Mouse (Mus musculus) midbrain, postnatal 0 days (tissue): ENCODE data around the gene Zfp462. TPM values are rescaled to one million over a fixed set of nuclear protein-coding genes. Genes with fewer than 3 reads are reported as not detected.

Experiments
- ATAC-seq: fragments of 200-750 bp; cut with Nextera tagmentation; 2 replicates; pipeline ENCODE4 v1.8.0; 2017; ENCODE audit warnings: moderate number of reproducible peaks, mild to moderate bottlenecking, moderate TSS enrichment, moderate library complexity; ENCODE audit not compliant: low FRiP score
- DNase-seq: peaks from one replicate; pipeline ENCODE4 v3.0.0-alpha.2; 2015; ENCODE audit warnings: low spot score
- H3K27ac ChIP-seq: fragments of 300-500 bp; sonication (generic); 2 replicates; pipeline ENCODE4 v1.5.1; 2014; ENCODE audit warnings: low read depth, mild to moderate bottlenecking, low read length, mixed read lengths
- H3K27me3 ChIP-seq: fragments of 300-500 bp; sonication (generic); 2 replicates; pipeline ENCODE4 v1.6.1; 2014; ENCODE audit warnings: low read length, control low read depth, mixed read lengths; ENCODE audit not compliant: insufficient read depth
- H3K36me3 ChIP-seq: fragments of 300-500 bp; sonication (generic); 2 replicates; pipeline ENCODE4 v1.6.1; 2014; ENCODE audit warnings: low read length, control low read depth, mixed read lengths; ENCODE audit not compliant: insufficient read depth
- H3K4me1 ChIP-seq: fragments of 300-500 bp; sonication (generic); 2 replicates; pipeline ENCODE4 v1.6.1; 2014; ENCODE audit warnings: mild to moderate bottlenecking, control low read depth, antibody characterized with exemption, low read length, mixed read lengths; ENCODE audit not compliant: insufficient read depth
- H3K4me2 ChIP-seq: fragments of 300-500 bp; sonication (generic); 2 replicates; pipeline ENCODE4 v1.6.1; 2014; ENCODE audit warnings: low read depth, mild to moderate bottlenecking, low read length, mixed read lengths; ENCODE audit not compliant: poor library complexity, severe bottlenecking
- H3K4me3 ChIP-seq: fragments of 300-500 bp; sonication (generic); 2 replicates; pipeline ENCODE4 v1.5.1; 2014; ENCODE audit warnings: low read depth, mild to moderate bottlenecking, low read length, moderate library complexity
- H3K9ac ChIP-seq: fragments of 300-500 bp; sonication (generic); replicated peaks from 2 replicates; pipeline ENCODE4 v1.6.1; 2014; ENCODE audit warnings: mild to moderate bottlenecking, low read length, moderate library complexity, mixed read lengths; ENCODE audit not compliant: poor library complexity, severe bottlenecking
- H3K9me3 ChIP-seq: fragments of 300-500 bp; sonication (generic); 2 replicates; pipeline ENCODE4 v1.6.1; 2016; ENCODE audit warnings: low read length, control low read depth
- CTCF ChIP-seq: IDR thresholded peaks from 2 replicates; pipeline ENCODE4 v1.5.1; 2016; ENCODE audit warnings: antibody characterized with exemption, mild to moderate bottlenecking
- WGBS: fragments of 180-500 bp; shearing (Covaris S2); extraction: QIAGEN DNeasy Blood & Tissue Kit; methylation state at CpG from one replicate; pipeline ENCODE4 v1.1.7; 2014; 5-methylcytosine and 5-hydroxymethylcytosine counted together
- polyA plus RNA-seq: library from polyadenylated mRNA; unstranded; fragments of >200 nt; fragmentation: Nextera tagmentation; extraction: Ambion mirVana; gene quantifications from 2 replicates; pipeline ENCODE4 v1.2.1, GENCODE M21; 2015
- total RNA-seq: library from RNA; depleted of rRNA; stranded (reverse); fragments of >200 nt; gene quantifications from 2 replicates; pipeline ENCODE4 v1.2.3, GENCODE M21; 2014

Gene Zfp462
- total and polyA plus RNA-seq, 2 experiments from 2014 or later: 9.1 to 51.5 TPM

- TF ChIP-seq CTCF: no peak
- Histone ChIP-seq H3K27ac (no peak overlapping the region), H3K36me3 (peaks cover 18% of the 10 kb centered on the region), H3K9ac (no peak overlapping the region), H3K4me2 (no peak overlapping the region), H3K4me1 (0 out of 2 replicates have a peak, but pooled peaks cover 1% of the 10 kb centered on the region), H3K4me3 (no peak overlapping the region), H3K27me3 (no peaks in the 10 kb centered on the region), H3K9me3 (no peaks in the 10 kb centered on the region)
- ATAC-seq (no peak), DNase-seq (no peak)
- 84% methylated on average over 6 of the region's 6 CpGs for WGBS
Measured at GRCm38 (mm10) chr4:55084080-55084688, 139.3 kb downstream of the Zfp462 start.

DNA sequence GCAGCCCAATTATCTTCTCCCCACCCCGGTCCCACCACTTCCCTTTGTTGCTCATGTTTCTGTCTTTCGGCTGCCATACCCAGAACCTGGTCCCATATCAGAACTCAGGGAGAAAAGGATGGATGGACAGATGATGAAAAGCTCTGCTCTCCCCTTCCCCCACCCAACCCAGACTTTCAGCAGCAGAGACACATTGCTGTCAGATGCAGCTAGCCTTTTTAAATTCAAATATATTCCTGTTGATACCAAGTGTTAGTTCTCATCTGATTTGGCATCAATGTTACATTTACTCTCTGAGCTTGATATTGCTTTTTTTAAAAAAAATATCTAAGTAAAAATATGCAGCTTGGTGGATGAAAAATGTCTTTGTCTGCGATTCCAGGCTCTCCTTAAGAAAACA lies 143.3 kb downstream of the Zfp462 start:
- ATAC-seq: no peak
- Histone ChIP-seq H3K4me1 (0 out of 2 replicates have a peak, but pooled peaks cover 3% of the 10 kb centered on the region), H3K27ac (no peak overlapping the region), H3K27me3 (no peaks in the 10 kb centered on the region), H3K9me3 (no peaks in the 10 kb centered on the region), H3K4me3 (no peak overlapping the region), H3K4me2 (no peak overlapping the region), H3K9ac (no peak overlapping the region), H3K36me3 (peaks cover 6% of the 10 kb centered on the region; the same call in 1 of the 2 replicates)
- DNase-seq: no peak
- no peak for TF ChIP-seq CTCF
- WGBS: 88% methylated on average over 3 of the region's 3 CpGs

- peak overlapping the region; percentile 26; the same call in 1 of the 2 replicates for H3K27ac ChIP-seq
- WGBS: 18% methylated on average over 6 of the region's 6 CpGs
- no peak for DNase-seq
Measured at GRCm38 (mm10) chr4:55088922-55089321, 144.1 kb downstream of the Zfp462 start.

GRCm38 (mm10) chr4:55097157-55097556 lies 152.3 kb downstream of the Zfp462 start:
- Histone ChIP-seq H3K4me2 (no peak overlapping the region), H3K27me3 (no peaks in the 10 kb centered on the region), H3K4me3 (no peak overlapping the region), H3K9ac (no peak overlapping the region), H3K27ac (no peak overlapping the region), H3K36me3 (no peaks in the 10 kb centered on the region), H3K9me3 (no peaks in the 10 kb centered on the region), H3K4me1 (no peaks in the 10 kb centered on the region)
- 47% methylated on average over 2 of the region's 2 CpGs for WGBS
- no peak for TF ChIP-seq CTCF
- DNase-seq (no peak), ATAC-seq (no peak)

More at GRCm38 (mm10) chr4:55088922-55089321, 144.1 kb downstream of the Zfp462 start:
- ATAC-seq: no peak
- Histone ChIP-seq H3K9me3 (no peaks in the 10 kb centered on the region), H3K4me3 (no peak overlapping the region), H3K36me3 (peaks cover 3% of the 10 kb centered on the region; the same call in 1 of the 2 replicates), H3K9ac (no peak overlapping the region), H3K4me2 (no peak overlapping the region), H3K4me1 (0 out of 2 replicates have a peak, but pooled peaks cover 3% of the 10 kb centered on the region), H3K27me3 (no peaks in the 10 kb centered on the region)
- no peak for TF ChIP-seq CTCF

DNA sequence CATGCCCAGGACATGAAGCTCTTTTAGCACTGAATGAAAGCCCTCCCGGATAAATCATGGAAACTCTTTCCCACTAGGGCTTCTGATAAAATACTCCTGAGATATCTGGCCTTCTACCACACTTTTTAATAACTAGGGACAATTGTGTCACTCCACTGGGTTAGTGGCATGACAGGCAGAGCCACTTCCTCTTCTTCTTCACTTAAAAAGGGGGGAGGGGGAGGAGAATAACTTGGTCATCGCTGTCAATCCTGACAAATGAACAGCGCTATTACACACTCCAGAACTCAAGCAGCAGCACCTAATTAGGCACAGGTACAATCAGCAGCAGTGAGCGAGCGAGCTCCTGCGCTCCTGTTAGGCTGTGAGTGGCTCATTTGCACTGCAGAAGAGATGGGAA lies 153.5 kb downstream of the Zfp462 start:
- H3K36me3 ChIP-seq: no peaks in the 10 kb centered on the region
- no peak overlapping the region for H3K27ac ChIP-seq
- no peak for TF ChIP-seq CTCF
- WGBS: 60% methylated on average over 6 of the region's 6 CpGs
- H3K4me1 ChIP-seq: no peaks in the 10 kb centered on the region
- no peak overlapping the region for H3K9ac ChIP-seq
- H3K27me3 ChIP-seq: no peaks in the 10 kb centered on the region
- DNase-seq (no peak), ATAC-seq (no peak)
- H3K4me3 ChIP-seq: no peak overlapping the region
- H3K9me3 ChIP-seq: no peaks in the 10 kb centered on the region
- no peak overlapping the region for H3K4me2 ChIP-seq

DNA sequence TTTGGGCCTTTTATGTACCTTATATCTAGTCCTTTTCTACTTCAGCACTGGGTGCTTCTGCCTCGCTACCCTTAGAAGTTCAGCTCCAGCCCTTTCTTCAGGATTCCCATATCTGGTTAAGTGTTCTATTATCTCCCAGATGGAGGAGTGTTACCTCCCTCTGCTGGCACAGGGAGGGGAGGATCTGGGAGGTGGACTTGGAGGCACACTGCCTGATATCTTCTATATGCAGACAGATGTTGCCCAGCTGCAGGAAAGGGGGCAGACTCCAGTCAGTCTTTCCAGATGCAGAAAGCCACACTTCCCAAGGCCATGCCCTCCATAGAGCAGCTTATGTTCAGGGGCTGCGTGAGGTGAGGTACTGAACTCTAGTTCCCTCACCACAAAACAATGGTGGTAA lies 156.0 kb downstream of the Zfp462 start:
- H3K4me2 ChIP-seq: no peak overlapping the region
- no peak overlapping the region for H3K27ac ChIP-seq
- no peak overlapping the region for H3K4me3 ChIP-seq
- DNase-seq (no peak), ATAC-seq (no peak)
- no peaks in the 10 kb centered on the region for H3K36me3 ChIP-seq
- WGBS: 64% methylated on average over 2 of the region's 2 CpGs
- peak; percentile 49 for TF ChIP-seq CTCF
- H3K9ac ChIP-seq: no peak overlapping the region
- H3K9me3 ChIP-seq: no peaks in the 10 kb centered on the region
- no peaks in the 10 kb centered on the region for H3K4me1 ChIP-seq
- H3K27me3 ChIP-seq: no peaks in the 10 kb centered on the region
